Mouse (Mus musculus) embryonic stem cell, embryonic (primary cell): ENCODE measurements at regions not wholly inside any gene's neighbourhood (a gene's known extent, or its start where the extent isn't known, plus 50 kb on each side); places are given as distances from the start of the nearest gene placed in this dataset.

Experiments
- CTCF ChIA-PET, 4 experiments: fragments of 300-600 bp in 2 of 4; fragments of 350-600 bp in 2 of 4; sonication (Branson Sonifier 250); formaldehyde crosslinking; loops; one replicate each; lab custom pipeline; 2022; ENCODE audit warnings: inconsistent platforms in 2 of 4; lab: Charles Lee
- POLR2A ChIA-PET, 4 experiments: fragments of 300-600 bp in 2 of 4; fragments of 350-600 bp in 2 of 4; sonication (Branson Sonifier 250); formaldehyde crosslinking; loops; one replicate each; lab custom pipeline; 2022; ENCODE audit warnings: antibody characterized with exemption in 4 of 4, inconsistent platforms in 1 of 4; lab: Charles Lee

GRCm38 (mm10) chr12:26086923-26087322 is 328.1 kb downstream of the Rnf144a start:
- POLR2A ChIA-PET: no interaction called here
- CTCF ChIA-PET: interaction anchor here in 2 of 4 experiments (1.1 to 1.3 kb wide), 2 partner anchors 15 kb away, joined by 3 to 5 read pairs; no protein-coding TSS in a partner anchor

- ChIA-PET POLR2A (interaction anchor here in 1 of 4 experiments (0.7 kb wide), 1 partner anchor 247 kb away, joined by 4 read pairs; no protein-coding TSS in a partner anchor), CTCF (interaction anchor here in 2 of 4 experiments (0.9 to 1.3 kb wide), 2 partner anchors 15 kb away, joined by 4 to 5 read pairs; no protein-coding TSS in a partner anchor)
Measured at GRCm38 (mm10) chr12:26086414-26086813, 328.6 kb downstream of the Rnf144a start.

- ChIA-PET CTCF (no interaction called here), POLR2A (no interaction called here)
Measured at GRCm38 (mm10) chr12:26079061-26079625, 335.9 kb downstream of the Rnf144a start.

GRCm38 (mm10) chr12:26075638-26076254 is 339.3 kb downstream of the Rnf144a start:
- ChIA-PET CTCF (no interaction called here), POLR2A (interaction anchor here in 1 of 4 experiments (0.6 kb wide), 1 partner anchor 415 kb away, joined by 3 read pairs; no protein-coding TSS in a partner anchor)

- ChIA-PET CTCF (interaction anchor here (0.5 to 1.8 kb wide), 30 partner anchors 11 to 1044 kb away, joined by 3 to 11 read pairs (median 4); no protein-coding TSS in a partner anchor), POLR2A (interaction anchor here in 2 of 4 experiments (0.6 to 1.1 kb wide), 3 partner anchors 204 to 992 kb away, joined by 4 to 6 read pairs (median 4); no protein-coding TSS in a partner anchor)
Measured at GRCm38 (mm10) chr12:26072180-26072579, 342.9 kb downstream of the Rnf144a start.

GRCm38 (mm10) chr12:26071610-26072009 is 343.4 kb downstream of the Rnf144a start:
- POLR2A ChIA-PET: interaction anchor here in 2 of 4 experiments (0.6 to 1.1 kb wide), 2 partner anchors 204 to 976 kb away, joined by 4 read pairs; no protein-coding TSS in a partner anchor
- CTCF ChIA-PET: interaction anchor here (0.5 to 1.8 kb wide), 32 partner anchors 10 to 1044 kb away, joined by 3 to 11 read pairs (median 4); no protein-coding TSS in a partner anchor

- CTCF ChIA-PET: interaction anchor here in 2 of 4 experiments (1.0 to 1.6 kb wide), 3 partner anchors 204 to 1041 kb away, joined by 3 to 4 read pairs (median 3); no protein-coding TSS in a partner anchor
- POLR2A ChIA-PET: interaction anchor here in 2 of 4 experiments (1.1 to 1.6 kb wide), 2 partner anchors 973 kb away, joined by 3 to 8 read pairs; no protein-coding TSS in a partner anchor
Measured at GRCm38 (mm10) chr12:26068685-26069008, 346.4 kb downstream of the Rnf144a start.

GRCm38 (mm10) chr12:26067866-26068684 is 347.0 kb downstream of the Rnf144a start:
- POLR2A ChIA-PET: interaction anchor here in 2 of 4 experiments (1.1 to 1.6 kb wide), 2 partner anchors 972 kb away, joined by 3 to 8 read pairs; no protein-coding TSS in a partner anchor
- CTCF ChIA-PET: interaction anchor here in 2 of 4 experiments (0.6 to 1.6 kb wide), 5 partner anchors 203 to 1436 kb away, joined by 3 to 4 read pairs (median 3); no protein-coding TSS in a partner anchor

GRCm38 (mm10) chr12:26060378-26060777 is 354.7 kb downstream of the Rnf144a start:
- CTCF ChIA-PET: interaction anchor here in 3 of 4 experiments (0.9 to 2.0 kb wide), 3 partner anchors 11 to 12 kb away, joined by 3 to 6 read pairs (median 5); no protein-coding TSS in a partner anchor
- POLR2A ChIA-PET: no interaction called here

- ChIA-PET POLR2A (no interaction called here), CTCF (interaction anchor here in 1 of 4 experiments (0.7 kb wide), 1 partner anchor 13 kb away, joined by 3 read pairs; no protein-coding TSS in a partner anchor)
Measured at GRCm38 (mm10) chr12:26059090-26059489, 356.0 kb downstream of the Rnf144a start.

GRCm38 (mm10) chr12:26057491-26058054 is 357.5 kb downstream of the Rnf144a start:
- POLR2A ChIA-PET: no interaction called here
- CTCF ChIA-PET: interaction anchor here in 2 of 4 experiments (0.7 to 1.1 kb wide), 2 partner anchors 14 to 430 kb away, joined by 3 to 4 read pairs; no protein-coding TSS in a partner anchor

GRCm38 (mm10) chr12:26046991-26047390 is 368.1 kb downstream of the Rnf144a start:
- CTCF ChIA-PET: no interaction called here
- POLR2A ChIA-PET: no interaction called here

- CTCF ChIA-PET: no interaction called here
Measured at GRCm38 (mm10) chr12:26045321-26045720, 369.7 kb downstream of the Rnf144a start.

GRCm38 (mm10) chr12:26012951-26013350 is 402.1 kb downstream of the Rnf144a start:
- POLR2A ChIA-PET: no interaction called here
- CTCF ChIA-PET: no interaction called here

More at GRCm38 (mm10) chr12:26045321-26045720, 369.7 kb downstream of the Rnf144a start:
- POLR2A ChIA-PET: no interaction called here

GRCm38 (mm10) chr12:25994063-25994462 is 421.0 kb downstream of the Rnf144a start:
- ChIA-PET CTCF (no interaction called here), POLR2A (interaction anchor here in 1 of 4 experiments (0.6 kb wide), 1 partner anchor 94 kb away, joined by 3 read pairs; no protein-coding TSS in a partner anchor)

- CTCF ChIA-PET: no interaction called here
- POLR2A ChIA-PET: no interaction called here
Measured at GRCm38 (mm10) chr12:25991801-25992525, 423.1 kb downstream of the Rnf144a start.

GRCm38 (mm10) chr12:25982545-25982944 is 432.5 kb downstream of the Rnf144a start:
- POLR2A ChIA-PET: no interaction called here
- CTCF ChIA-PET: no interaction called here

GRCm38 (mm10) chr12:25978335-25978734 is 436.7 kb downstream of the Rnf144a start:
- ChIA-PET CTCF (no interaction called here), POLR2A (no interaction called here)
